Mouse (Mus musculus): ENCODE data around the gene Ccdc78. TPM values are rescaled to one million over a fixed set of nuclear protein-coding genes. Genes with fewer than 3 reads are reported as not detected.

Gene Ccdc78
- polyA plus RNA-seq, 1 experiment from 2014 or later: 0.30 TPM

DNA sequence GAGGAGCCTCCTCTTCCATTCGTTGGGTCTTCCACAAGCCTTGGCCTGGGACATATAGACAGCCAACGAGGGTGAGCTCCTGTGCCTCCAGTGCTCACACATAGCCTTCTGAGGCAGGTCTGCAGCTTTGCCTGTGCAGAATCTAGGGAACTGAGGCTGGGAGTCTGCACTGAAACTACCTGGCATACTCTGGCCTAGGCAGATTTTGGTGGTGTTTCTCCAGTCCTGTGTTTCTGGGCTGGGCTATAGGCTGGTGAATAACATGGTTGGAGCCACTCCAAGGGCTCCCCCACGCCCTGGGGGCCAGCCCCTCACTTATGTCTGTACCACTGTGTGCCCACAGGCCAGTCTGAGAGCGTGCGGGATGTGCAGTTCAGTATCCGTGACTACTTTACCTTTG is 38.9 kb downstream of the Ccdc78 start:
- no peak overlapping the region; the same call in 1 of the 2 replicates for H3K4me2 ChIP-seq (replicated peaks; ENCODE audit: low read depth, low read length)
- no peak for ATAC-seq (ENCODE audit: insufficient number of reproducible peaks, insufficient read depth, low FRiP score, low read depth)
- peaks cover 23% of the 10 kb centered on the region for H3K36me3 ChIP-seq (ENCODE audit: control insufficient read depth, insufficient read depth, low read length)
- H3K27me3 ChIP-seq (ENCODE audit: control insufficient read depth, insufficient read depth, low read length): peaks cover 2% of the 10 kb centered on the region; the same call in 1 of the 2 replicates
- H3K4me3 ChIP-seq (ENCODE audit: low read depth, low read length): no peak overlapping the region
- 87% methylated on average over 6 of the region's 6 CpGs for WGBS
- H3K9me3 ChIP-seq (ENCODE audit: control insufficient read depth, low read depth, low read length): no peaks in the 10 kb centered on the region
- H3K27ac ChIP-seq (ENCODE audit: low read length): no peak overlapping the region
- no peak overlapping the region for H3K9ac ChIP-seq (replicated peaks; ENCODE audit: low read depth, low read length)
- peaks cover 25% of the 10 kb centered on the region for H3K4me1 ChIP-seq (ENCODE audit: control insufficient read depth, insufficient read depth, low read length)

GRCm38 (mm10) chr17:25825984-25826570 is 39.7 kb downstream of the Ccdc78 start:
- WGBS: 95% methylated on average over 27 of the region's 27 CpGs
- H3K4me1 ChIP-seq (ENCODE audit: control insufficient read depth, insufficient read depth, low read length): peaks cover 29% of the 10 kb centered on the region
- ATAC-seq (ENCODE audit: insufficient number of reproducible peaks, insufficient read depth, low FRiP score, low read depth): no peak

GRCm38 (mm10) chr17:25827011-25827410 is 40.6 kb downstream of the Ccdc78 start:
- H3K4me1 ChIP-seq (ENCODE audit: control insufficient read depth, insufficient read depth, low read length): peaks cover 36% of the 10 kb centered on the region
- no peaks in the 10 kb centered on the region for H3K9me3 ChIP-seq (ENCODE audit: control insufficient read depth, low read depth, low read length)
- no peak overlapping the region for H3K4me3 ChIP-seq (ENCODE audit: low read depth, low read length)
- H3K9ac ChIP-seq (replicated peaks; ENCODE audit: low read depth, low read length): no peak overlapping the region
- no peaks in the 10 kb centered on the region for H3K27me3 ChIP-seq (ENCODE audit: control insufficient read depth, insufficient read depth, low read length)
- H3K36me3 ChIP-seq (ENCODE audit: control insufficient read depth, insufficient read depth, low read length): peaks cover 34% of the 10 kb centered on the region
- no peak for ATAC-seq (ENCODE audit: insufficient number of reproducible peaks, insufficient read depth, low FRiP score, low read depth)
- 94% methylated on average over 13 of the region's 13 CpGs for WGBS
- H3K27ac ChIP-seq (ENCODE audit: low read length): no peak overlapping the region
- no peak overlapping the region for H3K4me2 ChIP-seq (replicated peaks; ENCODE audit: low read depth, low read length)

More at GRCm38 (mm10) chr17:25825984-25826570, 39.7 kb downstream of the Ccdc78 start:
- no peaks in the 10 kb centered on the region for H3K27me3 ChIP-seq (ENCODE audit: control insufficient read depth, insufficient read depth, low read length)
- H3K4me3 ChIP-seq (ENCODE audit: low read depth, low read length): no peak overlapping the region
- H3K9me3 ChIP-seq (ENCODE audit: control insufficient read depth, low read depth, low read length): no peaks in the 10 kb centered on the region
- no peak overlapping the region for H3K27ac ChIP-seq (ENCODE audit: low read length)
- H3K36me3 ChIP-seq (ENCODE audit: control insufficient read depth, insufficient read depth, low read length): peaks cover 29% of the 10 kb centered on the region
- no peak overlapping the region for H3K4me2 ChIP-seq (replicated peaks; ENCODE audit: low read depth, low read length)
- no peak overlapping the region for H3K9ac ChIP-seq (replicated peaks; ENCODE audit: low read depth, low read length)

DNA sequence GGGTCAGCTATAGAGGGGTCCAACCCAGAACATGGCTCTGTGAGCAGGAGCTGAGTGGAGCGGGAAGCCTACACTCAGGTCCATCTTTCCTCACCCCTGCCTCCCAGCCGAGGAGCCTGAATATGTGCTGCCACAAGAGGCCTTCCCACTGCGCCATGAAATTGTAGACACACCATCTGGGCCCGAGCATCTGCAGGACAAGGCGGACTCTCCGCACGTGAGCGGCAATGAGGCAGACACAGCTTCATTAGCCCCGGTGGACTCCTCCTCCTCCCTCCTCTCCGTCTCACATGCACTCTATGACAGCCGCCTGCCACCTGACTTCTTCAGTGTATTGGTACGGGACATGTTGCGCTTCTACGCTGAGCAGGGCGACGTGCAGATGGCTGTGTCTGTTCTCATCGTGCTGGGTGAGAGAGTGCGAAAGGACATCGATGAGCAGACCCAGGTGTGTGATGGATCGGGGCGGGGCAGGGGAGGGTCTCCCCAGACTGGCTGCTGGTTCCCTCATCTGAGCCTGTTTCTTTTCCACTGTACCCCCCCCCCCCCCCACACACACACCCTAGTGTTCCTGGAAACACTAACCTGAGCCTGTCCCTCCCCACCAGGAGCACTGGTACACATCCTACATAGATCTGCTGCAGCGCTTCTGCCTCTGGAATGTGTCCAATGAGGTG is 41.3 kb downstream of the Ccdc78 start:
- Histone ChIP-seq H3K4me1 (ENCODE audit: control insufficient read depth, insufficient read depth, low read length) (peaks cover 36% of the 10 kb centered on the region), H3K4me3 (ENCODE audit: low read depth, low read length) (no peak overlapping the region; the same call in 1 of the 2 replicates), H3K27me3 (ENCODE audit: control insufficient read depth, insufficient read depth, low read length) (no peaks in the 10 kb centered on the region), H3K36me3 (ENCODE audit: control insufficient read depth, insufficient read depth, low read length) (peaks cover 34% of the 10 kb centered on the region), H3K4me2 (replicated peaks; ENCODE audit: low read depth, low read length) (no peak overlapping the region), H3K9me3 (ENCODE audit: control insufficient read depth, low read depth, low read length) (no peaks in the 10 kb centered on the region), H3K9ac (replicated peaks; ENCODE audit: low read depth, low read length) (no peak overlapping the region), H3K27ac (ENCODE audit: low read length) (no peak overlapping the region)
- WGBS: 90% methylated on average over 20 of the region's 22 CpGs
- ATAC-seq (ENCODE audit: insufficient number of reproducible peaks, insufficient read depth, low FRiP score, low read depth): no peak

GRCm38 (mm10) chr17:25828223-25828594 is 41.8 kb downstream of the Ccdc78 start:
- Histone ChIP-seq H3K4me3 (ENCODE audit: low read depth, low read length) (peak overlapping the region; percentile 59), H3K27ac (ENCODE audit: low read length) (peak overlapping the region; percentile 88; the same call in 1 of the 2 replicates), H3K9ac (replicated peaks; ENCODE audit: low read depth, low read length) (no peak overlapping the region), H3K36me3 (ENCODE audit: control insufficient read depth, insufficient read depth, low read length) (peaks cover 34% of the 10 kb centered on the region), H3K9me3 (ENCODE audit: control insufficient read depth, low read depth, low read length) (no peaks in the 10 kb centered on the region), H3K4me2 (replicated peaks; ENCODE audit: low read depth, low read length) (peak overlapping the region; percentile 91), H3K27me3 (ENCODE audit: control insufficient read depth, insufficient read depth, low read length) (no peaks in the 10 kb centered on the region), H3K4me1 (ENCODE audit: control insufficient read depth, insufficient read depth, low read length) (peaks cover 36% of the 10 kb centered on the region)
- ATAC-seq (ENCODE audit: insufficient number of reproducible peaks, insufficient read depth, low FRiP score, low read depth): no peak
- WGBS: 80% methylated on average over 8 of the region's 8 CpGs

DNA sequence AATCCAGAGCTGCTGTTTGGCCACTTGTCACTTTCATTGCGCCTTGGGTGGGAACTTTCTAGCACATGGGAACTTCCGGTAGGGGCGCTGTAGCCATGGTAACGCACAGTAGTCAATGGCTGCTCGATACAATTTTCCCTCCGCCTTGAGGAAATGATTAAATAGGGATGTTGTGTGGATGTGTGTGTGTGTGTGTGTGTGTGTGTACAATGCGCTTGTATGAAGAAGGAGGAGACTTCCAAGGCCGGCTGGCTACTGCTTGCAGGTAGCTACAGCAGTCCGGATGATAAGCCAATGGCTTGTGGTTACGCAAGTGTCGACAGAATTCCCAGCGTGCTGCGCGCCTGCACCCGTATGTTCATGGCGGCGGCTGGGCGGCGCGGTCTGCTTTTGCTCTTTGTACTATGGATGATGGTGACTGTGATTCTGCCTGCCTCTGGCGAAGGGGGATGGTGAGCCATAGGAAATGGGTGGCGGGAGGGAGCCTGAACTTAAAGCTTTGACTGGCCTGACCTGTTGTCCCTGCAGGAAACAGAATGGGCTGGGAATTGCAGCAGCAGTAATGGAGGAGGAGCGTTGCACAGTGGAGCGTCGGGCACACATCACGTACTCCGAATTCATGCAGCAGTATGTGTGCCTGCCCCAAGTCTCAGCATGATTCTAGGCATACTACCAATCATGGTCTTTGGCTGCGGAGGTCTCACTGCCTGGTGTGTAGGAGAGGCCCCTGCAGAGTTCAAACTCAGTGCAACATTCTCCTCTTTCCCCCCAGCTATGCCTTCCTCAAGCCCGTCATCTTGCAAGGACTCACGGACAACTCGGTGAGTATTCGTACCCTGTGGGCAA is 42.6 kb downstream of the Ccdc78 start, which contains the start of gene Jmjd8:
Gene Jmjd8, plus strand, starts transcription at position 156 of the 846 bp plus-strand sequence.
- peak within 1 kb of the TSS; percentile 91 for H3K4me2 ChIP-seq (replicated peaks; ENCODE audit: low read depth, low read length)
- H3K27ac ChIP-seq (ENCODE audit: low read length): peak within 1 kb of the TSS; percentile 88
- peaks cover 34% of the 10 kb centered on the region for H3K36me3 ChIP-seq (ENCODE audit: control insufficient read depth, insufficient read depth, low read length)
- no peaks in the 10 kb centered on the region for H3K9me3 ChIP-seq (ENCODE audit: control insufficient read depth, low read depth, low read length)
- peak; percentile 25; the same call in 1 of the 2 replicates for ATAC-seq (ENCODE audit: insufficient number of reproducible peaks, insufficient read depth, low FRiP score, low read depth)
- peak within 1 kb of the TSS; percentile 60 for H3K9ac ChIP-seq (replicated peaks; ENCODE audit: low read depth, low read length)
- no peaks in the 10 kb centered on the region for H3K27me3 ChIP-seq (ENCODE audit: control insufficient read depth, insufficient read depth, low read length)
- H3K4me1 ChIP-seq (ENCODE audit: control insufficient read depth, insufficient read depth, low read length): peaks cover 35% of the 10 kb centered on the region
- H3K4me3 ChIP-seq (ENCODE audit: low read depth, low read length): peak within 1 kb of the TSS; percentile 59
- WGBS: under 1% methylated on average over 32 of the region's 32 CpGs

DNA sequence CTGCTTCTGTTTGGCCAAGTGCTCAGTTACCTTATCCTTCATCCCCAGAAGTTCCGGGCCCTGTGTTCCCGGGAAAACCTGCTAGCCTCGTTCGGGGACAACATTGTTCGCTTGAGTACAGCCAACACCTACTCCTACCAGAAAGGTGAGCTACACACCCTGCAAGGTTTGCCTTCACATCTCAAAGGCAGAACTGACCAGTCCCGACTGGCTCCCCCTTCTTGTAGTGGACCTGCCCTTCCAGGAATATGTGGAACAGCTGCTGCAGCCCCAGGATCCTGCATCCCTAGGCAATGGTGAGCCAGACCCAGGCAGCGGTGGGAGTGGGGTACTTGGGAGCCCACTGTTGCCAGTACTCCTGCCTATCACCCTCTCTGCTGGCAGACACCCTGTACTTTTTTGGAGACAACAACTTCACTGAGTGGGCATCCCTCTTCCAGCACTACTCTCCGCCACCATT is 43.2 kb downstream of the Ccdc78 start:
- peaks cover 34% of the 10 kb centered on the region for H3K36me3 ChIP-seq (ENCODE audit: control insufficient read depth, insufficient read depth, low read length)
- H3K4me1 ChIP-seq (ENCODE audit: control insufficient read depth, insufficient read depth, low read length): peaks cover 35% of the 10 kb centered on the region
- ATAC-seq (ENCODE audit: insufficient number of reproducible peaks, insufficient read depth, low FRiP score, low read depth): no peak
- H3K27me3 ChIP-seq (ENCODE audit: control insufficient read depth, insufficient read depth, low read length): no peaks in the 10 kb centered on the region
- WGBS: 30% methylated on average over 8 of the region's 8 CpGs
- H3K4me3 ChIP-seq (ENCODE audit: low read depth, low read length): peak overlapping the region; percentile 59
- peak overlapping the region; percentile 88 for H3K27ac ChIP-seq (ENCODE audit: low read length)
- no peaks in the 10 kb centered on the region for H3K9me3 ChIP-seq (ENCODE audit: control insufficient read depth, low read depth, low read length)
- peak overlapping the region; percentile 60 for H3K9ac ChIP-seq (replicated peaks; ENCODE audit: low read depth, low read length)
- peak overlapping the region; percentile 91 for H3K4me2 ChIP-seq (replicated peaks; ENCODE audit: low read depth, low read length)

- H3K9ac ChIP-seq (replicated peaks; ENCODE audit: low read depth, low read length): no peak overlapping the region
- H3K4me3 ChIP-seq (ENCODE audit: low read depth, low read length): no peak overlapping the region
Observed at GRCm38 (mm10) chr17:25830200-25830753, 43.9 kb downstream of the Ccdc78 start.

More at GRCm38 (mm10) chr17:25830200-25830753, 43.9 kb downstream of the Ccdc78 start:
- ATAC-seq (ENCODE audit: insufficient number of reproducible peaks, insufficient read depth, low FRiP score, low read depth): no peak
- Histone ChIP-seq H3K4me1 (ENCODE audit: control insufficient read depth, insufficient read depth, low read length) (peaks cover 38% of the 10 kb centered on the region), H3K4me2 (replicated peaks; ENCODE audit: low read depth, low read length) (peak overlapping the region; percentile 91), H3K9me3 (ENCODE audit: control insufficient read depth, low read depth, low read length) (no peaks in the 10 kb centered on the region), H3K27me3 (ENCODE audit: control insufficient read depth, insufficient read depth, low read length) (no peaks in the 10 kb centered on the region), H3K27ac (ENCODE audit: low read length) (no peak overlapping the region), H3K36me3 (ENCODE audit: control insufficient read depth, insufficient read depth, low read length) (peaks cover 38% of the 10 kb centered on the region)
- WGBS: 77% methylated on average over 4 of the region's 4 CpGs
